Mouse (Mus musculus) fat pad, adult 2 months (tissue): ENCODE data around the gene Nav2.

ENCODE experiments used
- DNase-seq: peaks from one replicate; pipeline ENCODE4 v3.0.0-alpha.2; 2011; ENCODE audit warnings: low read depth, low spot score; ENCODE audit errors: extremely low read depth

Nav2 gene

GRCm38 (mm10) chr7:49571606-49572005 is 663.1 kb downstream of the Nav2 start:
- DNase-seq, result no peak

- no peak for DNase-seq
Measured at GRCm38 (mm10) chr7:49575226-49575625, 666.7 kb downstream of the Nav2 start.

GRCm38 (mm10) chr7:49577096-49577495 is 668.6 kb downstream of the Nav2 start:
- no peak for DNase-seq

GRCm38 (mm10) chr7:49581951-49582350 is 673.4 kb downstream of the Nav2 start:
- no peak for DNase-seq

GRCm38 (mm10) chr7:49582551-49582950 is 674.0 kb downstream of the Nav2 start:
- DNase-seq, result no peak

- DNase-seq, result no peak
Measured at GRCm38 (mm10) chr7:49583176-49583575, 674.7 kb downstream of the Nav2 start.

- DNase-seq, result no peak
Measured at GRCm38 (mm10) chr7:49586530-49587120, 678.1 kb downstream of the Nav2 start.

- no peak for DNase-seq
Measured at GRCm38 (mm10) chr7:49589635-49590034, 681.1 kb downstream of the Nav2 start.

- DNase-seq, result no peak
Measured at GRCm38 (mm10) chr7:49597776-49598175, 689.3 kb downstream of the Nav2 start.

- no peak for DNase-seq
Measured at GRCm38 (mm10) chr7:49598225-49598624, 689.7 kb downstream of the Nav2 start.

GRCm38 (mm10) chr7:49599950-49600349 is 691.4 kb downstream of the Nav2 start:
- DNase-seq, result no peak

GRCm38 (mm10) chr7:49601191-49601975 is 692.9 kb downstream of the Nav2 start:
- peak; percentile 21 for DNase-seq

- no peak for DNase-seq
Measured at GRCm38 (mm10) chr7:49604244-49604643, 695.7 kb downstream of the Nav2 start.

GRCm38 (mm10) chr7:49604965-49605795 is 696.7 kb downstream of the Nav2 start:
- DNase-seq, result no peak

GRCm38 (mm10) chr7:49616258-49616735 is 707.8 kb downstream of the Nav2 start:
- DNase-seq, result no peak

GRCm38 (mm10) chr7:49617087-49617486 is 708.6 kb downstream of the Nav2 start:
- DNase-seq, result no peak

- no peak for DNase-seq
Measured at GRCm38 (mm10) chr7:49620160-49620559, 711.6 kb downstream of the Nav2 start.

GRCm38 (mm10) chr7:49631885-49632284 is 723.4 kb downstream of the Nav2 start:
- no peak for DNase-seq

- DNase-seq, result no peak
Measured at GRCm38 (mm10) chr7:49632391-49632790, 723.9 kb downstream of the Nav2 start.

GRCm38 (mm10) chr7:49633375-49633956 is 725.0 kb downstream of the Nav2 start:
- DNase-seq, result no peak
